ENCODE assay signal across 12 mouse cellular contexts in the genomic region with DNA sequence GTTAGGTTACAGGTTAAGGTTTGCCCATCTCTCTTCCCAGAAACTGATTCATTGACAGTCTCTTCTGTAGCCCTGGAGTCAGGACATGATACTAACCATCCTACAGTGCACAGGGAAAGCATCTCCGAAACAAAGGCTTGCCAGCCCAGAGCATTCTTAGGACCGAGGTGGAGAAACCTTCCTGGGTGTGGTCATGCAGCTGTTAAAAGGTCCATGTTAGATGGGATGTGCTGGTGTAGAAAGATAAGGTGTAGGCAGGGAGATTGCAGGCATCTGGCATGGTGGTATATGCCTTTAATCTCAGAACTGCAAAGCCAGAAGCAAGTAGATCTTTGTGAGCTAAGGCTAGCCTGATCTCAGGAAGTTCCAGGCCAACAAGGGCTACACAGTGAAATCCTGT. TPM values are rescaled to one million over a fixed set of nuclear protein-coding genes. Genes with fewer than 3 reads are reported as not detected.
DNase-seq lines count a peak whose midpoint lies in the region; ATAC-seq and TF ChIP-seq lines count a peak whose summit lies in the region.
"Had no signal": no experiment of that assay in that cellular context is flagged by ENCODE, and none has a peak within 500 bp of the region (broad histone marks: within the 10 kb centered on the region; RNA-seq: fewer than 3 reads in every experiment).

No protein-coding gene starts in this region.

- peak; percentile 28; the same call in 1 of the 2 replicates for ATAC-seq in intestine, embryonic 15.5 days
- ATAC-seq in intestine, postnatal 0 days = no peak
- peak; percentile 100 for ATAC-seq in liver, embryonic 13.5 days (ENCODE audit: low read depth)
- ATAC-seq in monocyte, adult 5-6 weeks (replicated peaks; ENCODE audit: insufficient number of reproducible peaks, low FRiP score, low TSS enrichment, poor library complexity, severe bottlenecking) = no peak

- H3K4me3 ChIP-seq in intestine, embryonic 15.5 days (replicated peaks) = no peak overlapping the region
- no peak overlapping the region for H3K4me3 ChIP-seq in intestine, postnatal 0 days (ENCODE audit: low read depth, low read length)
- H3K4me3 ChIP-seq in liver, embryonic 13.5 days (replicated peaks) = no peak overlapping the region
- H3K4me3 ChIP-seq: heart, embryonic 13.5 days had no signal

- no peak overlapping the region for H3K9ac ChIP-seq in intestine, embryonic 15.5 days
- H3K9ac ChIP-seq in intestine, postnatal 0 days (ENCODE audit: low read depth, low read length) = no peak overlapping the region
- no peak overlapping the region for H3K9ac ChIP-seq in liver, embryonic 13.5 days
- H3K9ac ChIP-seq: heart, embryonic 13.5 days had no signal

- no peaks in the 10 kb centered on the region for H3K4me1 ChIP-seq in intestine, embryonic 15.5 days (replicated peaks)
- H3K4me1 ChIP-seq in intestine, postnatal 0 days (replicated peaks; ENCODE audit: control insufficient read depth, insufficient read depth, low read length) = no peaks in the 10 kb centered on the region
- H3K4me1 ChIP-seq in liver, embryonic 13.5 days (replicated peaks) = peaks cover 22% of the 10 kb centered on the region
- H3K4me1 ChIP-seq: heart, embryonic 13.5 days had no signal

- DNase-seq in c-Kit-positive CD71-positive TER-119-positive erythroid progenitor cells, embryonic 14.5 days (ENCODE audit: low spot score) = peak; percentile 73
- peak; percentile 67 for DNase-seq in liver, embryonic 13.5 days
- DNase-seq in yolk sac, embryonic 10.5 days (ENCODE audit: low spot score) = peak; percentile 4
- DNase-seq in B cell, adult 2 months = no peak
- DNase-seq: adrenal gland, adult 2 months; cerebellum, adult 9-11 months; kidney, postnatal 14 days; thymus, postnatal 14 days had no signal

- WGBS in intestine, embryonic 15.5 days = 78% methylated on average over 2 of the region's 2 CpGs
- 75% methylated on average over 2 of the region's 2 CpGs for WGBS in intestine, postnatal 0 days
- WGBS in liver, embryonic 13.5 days (ENCODE audit: insufficient replicate concordance) = 15% methylated on average over 2 of the region's 2 CpGs

- H3K27ac ChIP-seq in intestine, embryonic 15.5 days = no peak overlapping the region
- no peak overlapping the region for H3K27ac ChIP-seq in intestine, postnatal 0 days (ENCODE audit: low read depth, low read length)
- H3K27ac ChIP-seq in liver, embryonic 13.5 days = peak overlapping the region; percentile 71
- H3K27ac ChIP-seq: heart, embryonic 13.5 days had no signal

- TF ChIP-seq CTCF in intestine, postnatal 0 days (IDR thresholded peaks at IDR 0.05; ENCODE audit: low read depth) = no peak

- no peaks in the 10 kb centered on the region for H3K36me3 ChIP-seq in intestine, embryonic 15.5 days
- peaks cover 11% of the 10 kb centered on the region; the same call in 1 of the 2 replicates for H3K36me3 ChIP-seq in intestine, postnatal 0 days (ENCODE audit: control insufficient read depth, insufficient read depth)
- H3K36me3 ChIP-seq in liver, embryonic 13.5 days = peaks cover 3% of the 10 kb centered on the region; the same call in 1 of the 2 replicates

- H3K27me3 ChIP-seq in intestine, embryonic 15.5 days (replicated peaks) = no peaks in the 10 kb centered on the region
- no peaks in the 10 kb centered on the region for H3K27me3 ChIP-seq in intestine, postnatal 0 days (replicated peaks; ENCODE audit: control insufficient read depth, insufficient read depth, low read length)
- H3K27me3 ChIP-seq in liver, embryonic 13.5 days = no peaks in the 10 kb centered on the region
- H3K27me3 ChIP-seq: heart, embryonic 13.5 days had no signal

- H3K4me2 ChIP-seq in intestine, embryonic 15.5 days (replicated peaks) = no peak overlapping the region
- no peak overlapping the region for H3K4me2 ChIP-seq in intestine, postnatal 0 days (replicated peaks; ENCODE audit: low read depth)
- peak overlapping the region; percentile 52 for H3K4me2 ChIP-seq in liver, embryonic 13.5 days
- H3K4me2 ChIP-seq: heart, embryonic 13.5 days had no signal

- no peaks in the 10 kb centered on the region for H3K9me3 ChIP-seq in intestine, embryonic 15.5 days
- H3K9me3 ChIP-seq in intestine, postnatal 0 days (ENCODE audit: control insufficient read depth) = no peaks in the 10 kb centered on the region
- no peaks in the 10 kb centered on the region for H3K9me3 ChIP-seq in liver, embryonic 13.5 days (replicated peaks)

RNA-seq across cellular contexts. Expression of gene Acadsb, which starts 14.5 kb away (rescaled TPM):
- 69.0 and 84.8 TPM in 2 replicates for polyA plus RNA-seq in intestine, embryonic 15.5 days (2015; fragmentation: Nextera tagmentation; extraction: Ambion mirVana)
- 23.1 and 23.6 TPM in 2 replicates for polyA plus RNA-seq in intestine, postnatal 0 days (2015; fragmentation: Nextera tagmentation; extraction: Ambion mirVana)
- 26.4 and 39.0 TPM in 2 replicates for polyA plus RNA-seq in liver, embryonic 13.5 days (2015; fragmentation: Nextera tagmentation; extraction: Ambion mirVana)
- 29.1 to 49.0 TPM (median 36.2 TPM) in 3 replicates for total RNA-seq in monocyte, adult 5-6 weeks (2017)

RNA-seq across cellular contexts. Expression of gene Ikzf5, which starts 14.6 kb away (rescaled TPM):
- polyA plus RNA-seq in intestine, embryonic 15.5 days (2015; fragmentation: Nextera tagmentation; extraction: Ambion mirVana) = 10.0 and 10.8 TPM in 2 replicates
- polyA plus RNA-seq in intestine, postnatal 0 days (2015; fragmentation: Nextera tagmentation; extraction: Ambion mirVana) = 5.6 and 5.9 TPM in 2 replicates
- 11.0 and 16.6 TPM in 2 replicates for polyA plus RNA-seq in liver, embryonic 13.5 days (2015; fragmentation: Nextera tagmentation; extraction: Ambion mirVana)
- total RNA-seq in monocyte, adult 5-6 weeks (2017) = 28.0 to 29.4 TPM (median 29.1 TPM) in 3 replicates

RNA-seq across cellular contexts. Expression of gene Pstk, which starts 54.0 kb away (rescaled TPM):
- polyA plus RNA-seq in intestine, embryonic 15.5 days (2015; fragmentation: Nextera tagmentation; extraction: Ambion mirVana) = 71.2 and 75.7 TPM in 2 replicates
- polyA plus RNA-seq in intestine, postnatal 0 days (2015; fragmentation: Nextera tagmentation; extraction: Ambion mirVana) = 37.1 and 42.8 TPM in 2 replicates
- polyA plus RNA-seq in liver, embryonic 13.5 days (2015; fragmentation: Nextera tagmentation; extraction: Ambion mirVana) = 31.2 and 34.3 TPM in 2 replicates
- 18.9 to 36.5 TPM (median 23.7 TPM) in 3 replicates for total RNA-seq in monocyte, adult 5-6 weeks (2017)

Comparison
In these comparisons a context has a peak if more than half of its experiments do, and no peak if none do; other contexts are left out.
1. ATAC-seq: peak in intestine, embryonic 15.5 days (single experiment) and liver, embryonic 13.5 days (single experiment); none in intestine, postnatal 0 days (single experiment) and monocyte, adult 5-6 weeks (single experiment).
2. DNase-seq: peak in c-Kit-positive CD71-positive TER-119-positive erythroid progenitor cells, embryonic 14.5 days (single experiment), liver, embryonic 13.5 days (single experiment) and yolk sac, embryonic 10.5 days (single experiment); none in B cell, adult 2 months (0 of 2).